Comparison of ENCODE assay signal across 31 mouse cellular contexts in the genomic region with DNA sequence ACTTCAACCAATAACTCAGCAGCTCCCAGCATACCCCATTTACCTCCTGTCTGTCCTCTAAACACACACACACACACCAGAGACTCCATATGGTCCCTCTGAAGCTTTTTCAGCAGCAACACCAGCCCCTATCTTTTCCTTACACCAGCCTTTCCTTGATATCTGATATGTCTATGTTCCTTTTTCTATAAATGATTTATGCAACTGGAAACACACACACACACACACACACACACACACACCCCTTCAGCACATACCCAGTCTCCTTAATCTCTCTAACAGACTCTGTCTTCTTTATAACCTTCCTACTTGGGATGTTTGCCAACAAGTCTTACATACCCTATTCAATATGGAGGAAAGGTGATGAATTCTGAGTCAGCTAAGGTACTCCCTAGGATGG.
"Had no signal": no experiment of that assay in that cellular context is flagged by ENCODE, and none has a peak within 500 bp of the region (broad histone marks: within the 10 kb centered on the region; RNA-seq: fewer than 3 reads in every experiment).

No protein-coding gene starts in this region.

- H3K27me3 ChIP-seq: intestine, embryonic 15.5 days had no signal

- H3K36me3 ChIP-seq: heart, embryonic 10.5 days; heart, embryonic 12.5 days; heart, embryonic 13.5 days; heart, embryonic 15.5 days; hindbrain, embryonic 10.5 days; hindbrain, embryonic 12.5 days; hindbrain, embryonic 13.5 days; hindbrain, embryonic 15.5 days; intestine, embryonic 15.5 days; kidney, embryonic 15.5 days had no signal

- H3K9ac ChIP-seq: heart, embryonic 12.5 days; heart, embryonic 13.5 days; heart, embryonic 15.5 days; hindbrain, embryonic 12.5 days; hindbrain, embryonic 13.5 days; hindbrain, embryonic 14.5 days; hindbrain, embryonic 15.5 days; intestine, embryonic 15.5 days; kidney, embryonic 15.5 days had no signal

- H3K27ac ChIP-seq: heart, embryonic 10.5 days; heart, embryonic 13.5 days; heart, embryonic 15.5 days; hindbrain, embryonic 10.5 days; hindbrain, embryonic 12.5 days; hindbrain, embryonic 13.5 days; hindbrain, embryonic 14.5 days; hindbrain, embryonic 15.5 days; hindbrain, postnatal 0 days; intestine, embryonic 15.5 days; kidney, embryonic 15.5 days; kidney, postnatal 0 days; layer of hippocampus, adult 2 months; left cerebral cortex, adult 2 months had no signal

- DNase-seq: heart, postnatal 10 days; heart, postnatal 14 days; heart, postnatal 36 days; heart, postnatal 4 days; kidney, adult 11 months; kidney, adult 18-20 months; kidney, adult 2 months; kidney, adult 8-10 months; kidney, adult 9 months; kidney, postnatal 10 days; kidney, postnatal 14 days; kidney, postnatal 25 days; kidney, postnatal 36 days; kidney, postnatal 4 days; layer of hippocampus, adult 9-11 months; layer of hippocampus, postnatal 36 days had no signal

- H3K4me1 ChIP-seq: heart, embryonic 12.5 days; heart, embryonic 13.5 days; heart, embryonic 15.5 days; hindbrain, embryonic 10.5 days; hindbrain, embryonic 12.5 days; hindbrain, embryonic 13.5 days; hindbrain, embryonic 15.5 days; intestine, embryonic 15.5 days; kidney, embryonic 15.5 days had no signal

- H3K4me3 ChIP-seq: heart, embryonic 10.5 days; heart, embryonic 12.5 days; heart, embryonic 13.5 days; heart, embryonic 15.5 days; hindbrain, embryonic 10.5 days; hindbrain, embryonic 12.5 days; hindbrain, embryonic 13.5 days; hindbrain, embryonic 15.5 days; intestine, embryonic 15.5 days; kidney, embryonic 15.5 days; layer of hippocampus, adult 2 months; left cerebral cortex, adult 2 months had no signal

- H3K9me3 ChIP-seq: heart, embryonic 10.5 days; heart, embryonic 15.5 days; hindbrain, embryonic 12.5 days; hindbrain, embryonic 13.5 days; hindbrain, embryonic 15.5 days; intestine, embryonic 15.5 days; kidney, embryonic 15.5 days had no signal
